ENCODE assay signal across 8 mouse cellular contexts in genomic region chr8:75088989-75089881, GRCm38 (mm10). TPM values are rescaled to one million over a fixed set of nuclear protein-coding genes. Genes with fewer than 3 reads are reported as not detected.
A peak's percentile ranks its signal among the peaks of the same experiment; 100 is the strongest.
DNase-seq lines count a peak whose midpoint lies in the region; ATAC-seq and TF ChIP-seq lines count a peak whose summit lies in the region.

No protein-coding gene starts in this region.

- 0 out of 2 replicates have a peak, but pooled peaks cover 11% of the 10 kb centered on the region for H3K27me3 ChIP-seq in forebrain, embryonic 10.5 days (ENCODE audit: poor library complexity, severe bottlenecking)
- no peaks in the 10 kb centered on the region for H3K27me3 ChIP-seq in heart, embryonic 12.5 days (replicated peaks)
- no peaks in the 10 kb centered on the region for H3K27me3 ChIP-seq in kidney, embryonic 16.5 days (ENCODE audit: insufficient read depth, low read length)
- no peaks in the 10 kb centered on the region for H3K27me3 ChIP-seq in limb, embryonic 14.5 days (ENCODE audit: control insufficient read depth, insufficient read depth, low read length)
- H3K27me3 ChIP-seq in midbrain, embryonic 15.5 days (replicated peaks), result no peaks in the 10 kb centered on the region
- no peaks in the 10 kb centered on the region for H3K27me3 ChIP-seq in stomach, embryonic 15.5 days (replicated peaks)

- H3K9me3 ChIP-seq in forebrain, embryonic 10.5 days, result no peaks in the 10 kb centered on the region
- no peaks in the 10 kb centered on the region for H3K9me3 ChIP-seq in heart, embryonic 12.5 days (replicated peaks)
- H3K9me3 ChIP-seq in kidney, embryonic 16.5 days (ENCODE audit: low read length), result no peaks in the 10 kb centered on the region
- H3K9me3 ChIP-seq in limb, embryonic 14.5 days (ENCODE audit: control insufficient read depth, low read length), result no peaks in the 10 kb centered on the region
- H3K9me3 ChIP-seq in midbrain, embryonic 15.5 days, result no peaks in the 10 kb centered on the region
- H3K9me3 ChIP-seq in stomach, embryonic 15.5 days, result no peaks in the 10 kb centered on the region

- H3K36me3 ChIP-seq in forebrain, embryonic 10.5 days (replicated peaks), result no peaks in the 10 kb centered on the region
- H3K36me3 ChIP-seq in heart, embryonic 12.5 days, result no peaks in the 10 kb centered on the region
- no peaks in the 10 kb centered on the region for H3K36me3 ChIP-seq in kidney, embryonic 16.5 days (ENCODE audit: insufficient read depth, low read length)
- no peaks in the 10 kb centered on the region for H3K36me3 ChIP-seq in limb, embryonic 14.5 days (ENCODE audit: control insufficient read depth, insufficient read depth, low read length)
- H3K36me3 ChIP-seq in midbrain, embryonic 15.5 days (replicated peaks), result no peaks in the 10 kb centered on the region
- H3K36me3 ChIP-seq in stomach, embryonic 15.5 days, result no peaks in the 10 kb centered on the region

- peak overlapping the region; percentile 62 for H3K27ac ChIP-seq in forebrain, embryonic 10.5 days
- H3K27ac ChIP-seq in heart, embryonic 12.5 days (ENCODE audit: poor library complexity, severe bottlenecking), result peak overlapping the region; percentile 63
- peak overlapping the region; percentile 91 for H3K27ac ChIP-seq in kidney, embryonic 16.5 days (ENCODE audit: low read length)
- peak overlapping the region; percentile 15; the same call in 1 of the 2 replicates for H3K27ac ChIP-seq in limb, embryonic 14.5 days (replicated peaks; ENCODE audit: low read depth, low read length)
- H3K27ac ChIP-seq in midbrain, embryonic 15.5 days, result no peak overlapping the region
- peak overlapping the region; percentile 78 for H3K27ac ChIP-seq in stomach, embryonic 15.5 days

- WGBS in forebrain, embryonic 10.5 days, result 42% methylated on average over 6 of the region's 6 CpGs
- 11% methylated on average over 6 of the region's 6 CpGs for WGBS in heart, embryonic 12.5 days
- WGBS in kidney, embryonic 16.5 days, result 13% methylated on average over 6 of the region's 6 CpGs
- WGBS in limb, embryonic 14.5 days, result 17% methylated on average over 6 of the region's 6 CpGs
- 19% methylated on average over 6 of the region's 6 CpGs for WGBS in midbrain, embryonic 15.5 days
- 6% methylated on average over 6 of the region's 6 CpGs for WGBS in stomach, embryonic 15.5 days

- 0 out of 2 replicates have a peak overlapping the region, but pooled peaks have one; percentile 1 for H3K4me3 ChIP-seq in forebrain, embryonic 10.5 days
- H3K4me3 ChIP-seq in heart, embryonic 12.5 days, result peak overlapping the region; percentile 10; the same call in 1 of the 2 replicates
- H3K4me3 ChIP-seq in kidney, embryonic 16.5 days (ENCODE audit: low read length), result peak overlapping the region; percentile 25
- no peak overlapping the region; the same call in 1 of the 2 replicates for H3K4me3 ChIP-seq in limb, embryonic 14.5 days (replicated peaks; ENCODE audit: low read length)
- no peak overlapping the region for H3K4me3 ChIP-seq in midbrain, embryonic 15.5 days
- no peak overlapping the region; the same call in 1 of the 2 replicates for H3K4me3 ChIP-seq in stomach, embryonic 15.5 days (replicated peaks)

- peak overlapping the region; percentile 5 for H3K9ac ChIP-seq in heart, embryonic 12.5 days
- peak overlapping the region; percentile 49 for H3K9ac ChIP-seq in kidney, embryonic 16.5 days (replicated peaks; ENCODE audit: low read length)
- H3K9ac ChIP-seq in limb, embryonic 14.5 days (ENCODE audit: low read depth, low read length, severe bottlenecking), result peak overlapping the region; percentile 38; the same call in 1 of the 2 replicates
- no peak overlapping the region for H3K9ac ChIP-seq in midbrain, embryonic 15.5 days
- no peak overlapping the region for H3K9ac ChIP-seq in stomach, embryonic 15.5 days

- peak; percentile 21 for DNase-seq in thymus, postnatal 25 days
- DNase-seq in thymus, postnatal 10 days (ENCODE audit: low spot score in 2 of 2), result no peak
- peak; percentile 58 for DNase-seq in forebrain, embryonic 10.5 days (ENCODE audit: extremely low spot score, low spot score)
- peak; percentile 91 for DNase-seq in limb, embryonic 14.5 days (ENCODE audit: low spot score)

- ATAC-seq in heart, embryonic 12.5 days (ENCODE audit: insufficient number of reproducible peaks, low FRiP score), result peak; percentile 75
- ATAC-seq in kidney, embryonic 16.5 days (ENCODE audit: low FRiP score, low TSS enrichment), result peak; percentile 53; the same call in 1 of the 2 replicates
- peak; percentile 67 for ATAC-seq in limb, embryonic 14.5 days (ENCODE audit: low FRiP score, low read depth)
- ATAC-seq in midbrain, embryonic 15.5 days (replicated peaks), result peak; percentile 49
- ATAC-seq in stomach, embryonic 15.5 days (ENCODE audit: insufficient read depth, low FRiP score, low read depth), result peak; percentile 51

- TF ChIP-seq POLR2A in limb, embryonic 14.5 days (IDR thresholded peaks at IDR 0.05; ENCODE audit: borderline replicate concordance, extremely low read depth, insufficient read depth, insufficient read length), result no peak

- peaks cover 26% of the 10 kb centered on the region for H3K4me1 ChIP-seq in forebrain, embryonic 10.5 days
- peaks cover 28% of the 10 kb centered on the region for H3K4me1 ChIP-seq in heart, embryonic 12.5 days (replicated peaks)
- H3K4me1 ChIP-seq in kidney, embryonic 16.5 days (ENCODE audit: insufficient read depth, low read length), result peaks cover 28% of the 10 kb centered on the region
- H3K4me1 ChIP-seq in limb, embryonic 14.5 days (ENCODE audit: control insufficient read depth, insufficient read depth, low read length), result peaks cover 3% of the 10 kb centered on the region; the same call in 1 of the 2 replicates
- peaks cover 16% of the 10 kb centered on the region for H3K4me1 ChIP-seq in midbrain, embryonic 15.5 days
- peaks cover 17% of the 10 kb centered on the region for H3K4me1 ChIP-seq in stomach, embryonic 15.5 days

- H3K4me2 ChIP-seq in heart, embryonic 12.5 days, result peak overlapping the region; percentile 52
- H3K4me2 ChIP-seq in kidney, embryonic 16.5 days (replicated peaks; ENCODE audit: low read depth, low read length), result peak overlapping the region; percentile 41
- H3K4me2 ChIP-seq in limb, embryonic 14.5 days (replicated peaks; ENCODE audit: low read depth, low read length, severe bottlenecking), result peak overlapping the region; percentile 20; the same call in 1 of the 2 replicates
- peak overlapping the region; percentile 33 for H3K4me2 ChIP-seq in midbrain, embryonic 15.5 days
- H3K4me2 ChIP-seq in stomach, embryonic 15.5 days, result peak overlapping the region; percentile 48

RNA-seq across cellular contexts. Expression of gene Hmox1, which starts 4.2 kb away (rescaled TPM):
- polyA plus RNA-seq in forebrain, embryonic 10.5 days (2016; fragmentation: Nextera tagmentation; extraction: Ambion mirVana), result 19.7 and 23.2 TPM in 2 replicates
- polyA plus RNA-seq in heart, embryonic 12.5 days (2016; fragmentation: Nextera tagmentation; extraction: Ambion mirVana), result 20.0 and 20.1 TPM in 2 replicates
- 51.6 and 56.2 TPM in 2 replicates for polyA plus RNA-seq in kidney, embryonic 16.5 days (2015; fragmentation: Nextera tagmentation; extraction: Ambion mirVana)
- 32.2 and 39.3 TPM in 2 replicates for polyA plus RNA-seq in limb, embryonic 14.5 days (2012; rRNA removed)
- 18.5 and 19.3 TPM in 2 replicates for polyA plus RNA-seq in limb, embryonic 14.5 days (2014; fragmentation: Nextera tagmentation; extraction: Ambion mirVana)
- polyA plus RNA-seq in midbrain, embryonic 15.5 days (2015; fragmentation: Nextera tagmentation; extraction: Ambion mirVana), result 11.6 and 14.2 TPM in 2 replicates
- 25.0 and 29.0 TPM in 2 replicates for polyA plus RNA-seq in stomach, embryonic 15.5 days (2015; fragmentation: Nextera tagmentation; extraction: Ambion mirVana)

RNA-seq across cellular contexts. Expression of gene Mcm5, which starts 20.1 kb away (rescaled TPM):
- 360 and 365 TPM in 2 replicates for polyA plus RNA-seq in forebrain, embryonic 10.5 days (2016; fragmentation: Nextera tagmentation; extraction: Ambion mirVana)
- polyA plus RNA-seq in heart, embryonic 12.5 days (2016; fragmentation: Nextera tagmentation; extraction: Ambion mirVana), result 102 and 103 TPM in 2 replicates
- polyA plus RNA-seq in kidney, embryonic 16.5 days (2015; fragmentation: Nextera tagmentation; extraction: Ambion mirVana), result 189 and 191 TPM in 2 replicates
- 157 and 159 TPM in 2 replicates for polyA plus RNA-seq in limb, embryonic 14.5 days (2012; rRNA removed)
- 125 and 127 TPM in 2 replicates for polyA plus RNA-seq in limb, embryonic 14.5 days (2014; fragmentation: Nextera tagmentation; extraction: Ambion mirVana)
- 34.0 and 34.2 TPM in 2 replicates for polyA plus RNA-seq in midbrain, embryonic 15.5 days (2015; fragmentation: Nextera tagmentation; extraction: Ambion mirVana)
- polyA plus RNA-seq in stomach, embryonic 15.5 days (2015; fragmentation: Nextera tagmentation; extraction: Ambion mirVana), result 124 and 138 TPM in 2 replicates

RNA-seq across cellular contexts. Expression of gene Tom1, which starts 55.7 kb away (rescaled TPM):
- polyA plus RNA-seq in forebrain, embryonic 10.5 days (2016; fragmentation: Nextera tagmentation; extraction: Ambion mirVana), result 28.9 and 30.0 TPM in 2 replicates
- polyA plus RNA-seq in heart, embryonic 12.5 days (2016; fragmentation: Nextera tagmentation; extraction: Ambion mirVana), result 39.3 and 39.8 TPM in 2 replicates
- 33.8 and 35.7 TPM in 2 replicates for polyA plus RNA-seq in kidney, embryonic 16.5 days (2015; fragmentation: Nextera tagmentation; extraction: Ambion mirVana)
- 35.1 and 46.1 TPM in 2 replicates for polyA plus RNA-seq in limb, embryonic 14.5 days (2012; rRNA removed)
- 35.7 and 37.4 TPM in 2 replicates for polyA plus RNA-seq in limb, embryonic 14.5 days (2014; fragmentation: Nextera tagmentation; extraction: Ambion mirVana)
- 32.0 and 34.3 TPM in 2 replicates for polyA plus RNA-seq in midbrain, embryonic 15.5 days (2015; fragmentation: Nextera tagmentation; extraction: Ambion mirVana)
- 23.5 and 28.4 TPM in 2 replicates for polyA plus RNA-seq in stomach, embryonic 15.5 days (2015; fragmentation: Nextera tagmentation; extraction: Ambion mirVana)

Comparison
In these comparisons a context has a peak if more than half of its experiments do, and no peak if none do; other contexts are left out.
1. DNase-seq: peak in thymus, postnatal 25 days (single experiment), forebrain, embryonic 10.5 days (single experiment) and limb, embryonic 14.5 days (single experiment); none in thymus, postnatal 10 days (0 of 2).
2. H3K4me3 ChIP-seq: peak in forebrain, embryonic 10.5 days (single experiment), heart, embryonic 12.5 days (single experiment) and kidney, embryonic 16.5 days (single experiment); none in limb, embryonic 14.5 days (single experiment), midbrain, embryonic 15.5 days (single experiment) and stomach, embryonic 15.5 days (single experiment).
3. H3K9ac ChIP-seq: peak in heart, embryonic 12.5 days (single experiment), kidney, embryonic 16.5 days (single experiment) and limb, embryonic 14.5 days (single experiment); none in midbrain, embryonic 15.5 days (single experiment) and stomach, embryonic 15.5 days (single experiment).
4. Peak in every context shown above with its lines, with median percentiles within 50 percentile points of each other: ATAC-seq and H3K4me2 ChIP-seq.